Mouse (Mus musculus): ENCODE results near the gene Nup210l.

- TF ChIP-seq POLR2A (IDR thresholded peaks at IDR 0.05; ENCODE audit: insufficient read length, low read depth) (no peak), POLR2AphosphoS2 (IDR thresholded peaks at IDR 0.05; ENCODE audit: insufficient read length, low read depth) (no peak), E2F4 (IDR thresholded peaks at IDR 0.05; ENCODE audit: insufficient read depth) (no peak), MAX (IDR thresholded peaks at IDR 0.05; ENCODE audit: low read depth) (no peak), USF1 (IDR thresholded peaks at IDR 0.05; ENCODE audit: low read depth) (no peak), MYOD1 (IDR thresholded peaks at IDR 0.05; ENCODE audit: control insufficient read depth in 1 of 3, insufficient read length in 2 of 3, low read depth in 2 of 3) (no peak)
These were observed 41.4 kb upstream of the Nup210l start for GRCm38 (mm10) chr3:90062539-90062938.

Data from myocyte (in vitro differentiated cells).